Mouse (Mus musculus) kidney, adult 2 months (tissue): ENCODE data around the gene Fut2.

Experiments used
- CTCF ChIP-seq: fragments of 200-500 bp; conservative IDR thresholded peaks from 2 replicates; pipeline ENCODE4 v1.5.1; 2011; ENCODE audit warnings: low read depth, mild to moderate bottlenecking, control low read depth, low read length, moderate library complexity, mixed read lengths; ENCODE audit not compliant: insufficient read depth, insufficient read length
- POLR2A ChIP-seq: fragments of 200-500 bp; IDR thresholded peaks from one replicate; pipeline ENCODE4 v1.6.1; 2011; ENCODE audit warnings: low read depth, low read length, control low read depth

- TF ChIP-seq POLR2A = no peak
- no peak for TF ChIP-seq CTCF
Observed at GRCm38 (mm10) chr7:45699523-45700141, 33.4 kb upstream of the Fut2 start, which contains the start of gene Car11.
